Mouse (Mus musculus): ENCODE results near the gene Saal1. TPM values are rescaled to one million over a fixed set of nuclear protein-coding genes. Genes with fewer than 3 reads are reported as not detected.
A peak's percentile ranks its signal among the peaks of the same experiment; 100 is the strongest.
"Not testable (repeated sequence)": the region's sequence is repeated elsewhere in the genome, so short reads cannot be mapped to it uniquely, and the experiment has no call there.

Saal1 gene
- polyA plus RNA-seq, 1 experiment from 2014 or later: 32.7 TPM

GRCm38 (mm10) chr7:46715600-46715999 lies 5.1 kb upstream of the Saal1 start, which contains the start of gene Saa3:
Saa3 (minus strand) TSS chr7:46715700.
- Histone ChIP-seq H3K27me3 (replicated peaks; ENCODE audit: control insufficient read depth, insufficient read depth, low read length) (no peaks in the 10 kb centered on the region), H3K4me3 (ENCODE audit: low read depth, low read length) (no peak within 1 kb of the TSS), H3K9ac (ENCODE audit: low read depth, low read length) (no peak within 1 kb of the TSS), H3K4me1 (replicated peaks; ENCODE audit: control insufficient read depth, insufficient read depth, low read length) (no peaks in the 10 kb centered on the region), H3K27ac (ENCODE audit: low read depth, low read length) (no peak within 1 kb of the TSS), H3K9me3 (ENCODE audit: control insufficient read depth, low read length) (no peaks in the 10 kb centered on the region), H3K4me2 (no peak within 1 kb of the TSS), H3K36me3 (ENCODE audit: control insufficient read depth, insufficient read depth, low read length) (no peaks in the 10 kb centered on the region)
- WGBS: 82% methylated on average over 5 of the region's 5 CpGs
- DNase-seq (ENCODE audit: low spot score) (no peak), ATAC-seq (replicated peaks; ENCODE audit: low FRiP score) (no peak)

- Histone ChIP-seq H3K4me3 (ENCODE audit: low read depth, low read length) (no peak overlapping the region), H3K4me1 (replicated peaks; ENCODE audit: control insufficient read depth, insufficient read depth, low read length) (peaks cover 2% of the 10 kb centered on the region; the same call in 1 of the 2 replicates), H3K36me3 (ENCODE audit: control insufficient read depth, insufficient read depth, low read length) (no peaks in the 10 kb centered on the region), H3K9ac (ENCODE audit: low read depth, low read length) (no peak overlapping the region), H3K4me2 (no peak overlapping the region), H3K27me3 (replicated peaks; ENCODE audit: control insufficient read depth, insufficient read depth, low read length) (no peaks in the 10 kb centered on the region), H3K27ac (ENCODE audit: low read depth, low read length) (no peak overlapping the region), H3K9me3 (ENCODE audit: control insufficient read depth, low read length) (no peaks in the 10 kb centered on the region)
- ATAC-seq (replicated peaks; ENCODE audit: low FRiP score): no peak
- no peak for DNase-seq (ENCODE audit: low spot score)
- WGBS: 29% methylated on average over 6 of the region's 6 CpGs
These were observed 4.0 kb upstream of the Saal1 start for GRCm38 (mm10) chr7:46714518-46714917.

GRCm38 (mm10) chr7:46712250-46712649 lies 1.8 kb upstream of the Saal1 start:
- no peak for DNase-seq (ENCODE audit: low spot score)
- H3K4me1 ChIP-seq (replicated peaks; ENCODE audit: control insufficient read depth, insufficient read depth, low read length): peaks cover 6% of the 10 kb centered on the region; the same call in 1 of the 2 replicates
- no peak overlapping the region for H3K27ac ChIP-seq (ENCODE audit: low read depth, low read length)
- H3K9me3 ChIP-seq (ENCODE audit: control insufficient read depth, low read length): no peaks in the 10 kb centered on the region
- H3K4me2 ChIP-seq: no peak overlapping the region
- ATAC-seq (replicated peaks; ENCODE audit: low FRiP score): no peak
- H3K9ac ChIP-seq (ENCODE audit: low read depth, low read length): no peak overlapping the region
- no peak overlapping the region for H3K4me3 ChIP-seq (ENCODE audit: low read depth, low read length)
- no peaks in the 10 kb centered on the region for H3K27me3 ChIP-seq (replicated peaks; ENCODE audit: control insufficient read depth, insufficient read depth, low read length)
- WGBS: 41% methylated on average over 6 of the region's 6 CpGs
- peaks cover 2% of the 10 kb centered on the region; the same call in 1 of the 2 replicates for H3K36me3 ChIP-seq (ENCODE audit: control insufficient read depth, insufficient read depth, low read length)

GRCm38 (mm10) chr7:46700521-46701025 lies 9.9 kb downstream of the Saal1 start:
- Histone ChIP-seq H3K4me1 (replicated peaks; ENCODE audit: control insufficient read depth, insufficient read depth, low read length) (peaks cover 8% of the 10 kb centered on the region), H3K4me3 (ENCODE audit: low read depth, low read length) (no peak overlapping the region), H3K27ac (ENCODE audit: low read depth, low read length) (no peak overlapping the region), H3K27me3 (replicated peaks; ENCODE audit: control insufficient read depth, insufficient read depth, low read length) (no peaks in the 10 kb centered on the region), H3K36me3 (ENCODE audit: control insufficient read depth, insufficient read depth, low read length) (peaks cover 48% of the 10 kb centered on the region), H3K4me2 (no peak overlapping the region), H3K9me3 (ENCODE audit: control insufficient read depth, low read length) (no peaks in the 10 kb centered on the region), H3K9ac (ENCODE audit: low read depth, low read length) (no peak overlapping the region)
- ATAC-seq (replicated peaks; ENCODE audit: low FRiP score): no peak
- DNase-seq (ENCODE audit: low spot score): no peak
- WGBS: 95% methylated on average over 6 of the region's 6 CpGs

GRCm38 (mm10) chr7:46696754-46697153 lies 13.7 kb downstream of the Saal1 start:
- DNase-seq (ENCODE audit: low spot score) (no peak), ATAC-seq (replicated peaks; ENCODE audit: low FRiP score) (peak; percentile 77)
- Histone ChIP-seq H3K4me2 (no peak overlapping the region), H3K36me3 (ENCODE audit: control insufficient read depth, insufficient read depth, low read length) (peaks cover 32% of the 10 kb centered on the region), H3K27me3 (replicated peaks; ENCODE audit: control insufficient read depth, insufficient read depth, low read length) (no peaks in the 10 kb centered on the region), H3K9me3 (ENCODE audit: control insufficient read depth, low read length) (no peaks in the 10 kb centered on the region), H3K4me1 (replicated peaks; ENCODE audit: control insufficient read depth, insufficient read depth, low read length) (peaks cover 8% of the 10 kb centered on the region), H3K4me3 (ENCODE audit: low read depth, low read length) (no peak overlapping the region), H3K27ac (ENCODE audit: low read depth, low read length) (no peak overlapping the region), H3K9ac (ENCODE audit: low read depth, low read length) (no peak overlapping the region)
- WGBS: 43% methylated on average over 1 of the region's 1 CpGs

- peaks cover 17% of the 10 kb centered on the region for H3K36me3 ChIP-seq (ENCODE audit: control insufficient read depth, insufficient read depth, low read length)
- no peak for ATAC-seq (replicated peaks; ENCODE audit: low FRiP score)
- H3K27me3 ChIP-seq (replicated peaks; ENCODE audit: control insufficient read depth, insufficient read depth, low read length): no peaks in the 10 kb centered on the region
These were observed 23.7 kb downstream of the Saal1 start for GRCm38 (mm10) chr7:46686827-46687226.

GRCm38 (mm10) chr7:46680732-46681131 lies 29.7 kb downstream of the Saal1 start:
- H3K4me3 ChIP-seq (ENCODE audit: low read depth, low read length): no peak overlapping the region
- DNase-seq (ENCODE audit: low spot score) (no peak), ATAC-seq (replicated peaks; ENCODE audit: low FRiP score) (no peak)
- no peak overlapping the region for H3K27ac ChIP-seq (ENCODE audit: low read depth, low read length)
- no peak overlapping the region for H3K9ac ChIP-seq (ENCODE audit: low read depth, low read length)
- no peaks in the 10 kb centered on the region for H3K36me3 ChIP-seq (ENCODE audit: control insufficient read depth, insufficient read depth, low read length)
- H3K4me2 ChIP-seq: no peak overlapping the region
- H3K4me1 ChIP-seq (replicated peaks; ENCODE audit: control insufficient read depth, insufficient read depth, low read length): no peaks in the 10 kb centered on the region
- no peaks in the 10 kb centered on the region for H3K27me3 ChIP-seq (replicated peaks; ENCODE audit: control insufficient read depth, insufficient read depth, low read length)
- H3K9me3 ChIP-seq (ENCODE audit: control insufficient read depth, low read length): no peaks in the 10 kb centered on the region

More at GRCm38 (mm10) chr7:46686827-46687226, 23.7 kb downstream of the Saal1 start:
- H3K4me1 ChIP-seq (replicated peaks; ENCODE audit: control insufficient read depth, insufficient read depth, low read length): no peaks in the 10 kb centered on the region
- DNase-seq (ENCODE audit: low spot score): no peak
- H3K4me3 ChIP-seq (ENCODE audit: low read depth, low read length): no peak overlapping the region
- 82% methylated on average over 5 of the region's 5 CpGs for WGBS
- H3K9me3 ChIP-seq (ENCODE audit: control insufficient read depth, low read length): no peaks in the 10 kb centered on the region
- no peak overlapping the region for H3K9ac ChIP-seq (ENCODE audit: low read depth, low read length)
- H3K27ac ChIP-seq (ENCODE audit: low read depth, low read length): no peak overlapping the region
- no peak overlapping the region for H3K4me2 ChIP-seq

GRCm38 (mm10) chr7:46679044-46679443 lies 31.4 kb downstream of the Saal1 start:
- not testable (repeated sequence) for H3K36me3 ChIP-seq (ENCODE audit: control insufficient read depth, insufficient read depth, low read length); H3K4me1 ChIP-seq (replicated peaks; ENCODE audit: control insufficient read depth, insufficient read depth, low read length); H3K9me3 ChIP-seq (ENCODE audit: control insufficient read depth, low read length); H3K4me3 ChIP-seq (ENCODE audit: low read depth, low read length); ATAC-seq (replicated peaks; ENCODE audit: low FRiP score); H3K4me2 ChIP-seq; H3K27ac ChIP-seq (ENCODE audit: low read depth, low read length); H3K27me3 ChIP-seq (replicated peaks; ENCODE audit: control insufficient read depth, insufficient read depth, low read length); H3K9ac ChIP-seq (ENCODE audit: low read depth, low read length); DNase-seq (ENCODE audit: low spot score)
- WGBS: 84% methylated on average over 7 of the region's 7 CpGs

- H3K9ac ChIP-seq (ENCODE audit: low read depth, low read length): no peak overlapping the region
- no peak overlapping the region for H3K4me3 ChIP-seq (ENCODE audit: low read depth, low read length)
- no peak for ATAC-seq (replicated peaks; ENCODE audit: low FRiP score)
- no peaks in the 10 kb centered on the region for H3K9me3 ChIP-seq (ENCODE audit: control insufficient read depth, low read length)
- H3K36me3 ChIP-seq (ENCODE audit: control insufficient read depth, insufficient read depth, low read length): no peaks in the 10 kb centered on the region
- 72% methylated on average over 3 of the region's 3 CpGs for WGBS
- DNase-seq (ENCODE audit: low spot score): no peak
- no peaks in the 10 kb centered on the region for H3K4me1 ChIP-seq (replicated peaks; ENCODE audit: control insufficient read depth, insufficient read depth, low read length)
- no peaks in the 10 kb centered on the region for H3K27me3 ChIP-seq (replicated peaks; ENCODE audit: control insufficient read depth, insufficient read depth, low read length)
- no peak overlapping the region for H3K4me2 ChIP-seq
- H3K27ac ChIP-seq (ENCODE audit: low read depth, low read length): no peak overlapping the region
These were observed 32.1 kb downstream of the Saal1 start for GRCm38 (mm10) chr7:46678417-46678816.

Measured in liver, embryonic 11.5 days (tissue).